Comparison of ENCODE assay signal across 8 mouse cellular contexts in the genomic region with DNA sequence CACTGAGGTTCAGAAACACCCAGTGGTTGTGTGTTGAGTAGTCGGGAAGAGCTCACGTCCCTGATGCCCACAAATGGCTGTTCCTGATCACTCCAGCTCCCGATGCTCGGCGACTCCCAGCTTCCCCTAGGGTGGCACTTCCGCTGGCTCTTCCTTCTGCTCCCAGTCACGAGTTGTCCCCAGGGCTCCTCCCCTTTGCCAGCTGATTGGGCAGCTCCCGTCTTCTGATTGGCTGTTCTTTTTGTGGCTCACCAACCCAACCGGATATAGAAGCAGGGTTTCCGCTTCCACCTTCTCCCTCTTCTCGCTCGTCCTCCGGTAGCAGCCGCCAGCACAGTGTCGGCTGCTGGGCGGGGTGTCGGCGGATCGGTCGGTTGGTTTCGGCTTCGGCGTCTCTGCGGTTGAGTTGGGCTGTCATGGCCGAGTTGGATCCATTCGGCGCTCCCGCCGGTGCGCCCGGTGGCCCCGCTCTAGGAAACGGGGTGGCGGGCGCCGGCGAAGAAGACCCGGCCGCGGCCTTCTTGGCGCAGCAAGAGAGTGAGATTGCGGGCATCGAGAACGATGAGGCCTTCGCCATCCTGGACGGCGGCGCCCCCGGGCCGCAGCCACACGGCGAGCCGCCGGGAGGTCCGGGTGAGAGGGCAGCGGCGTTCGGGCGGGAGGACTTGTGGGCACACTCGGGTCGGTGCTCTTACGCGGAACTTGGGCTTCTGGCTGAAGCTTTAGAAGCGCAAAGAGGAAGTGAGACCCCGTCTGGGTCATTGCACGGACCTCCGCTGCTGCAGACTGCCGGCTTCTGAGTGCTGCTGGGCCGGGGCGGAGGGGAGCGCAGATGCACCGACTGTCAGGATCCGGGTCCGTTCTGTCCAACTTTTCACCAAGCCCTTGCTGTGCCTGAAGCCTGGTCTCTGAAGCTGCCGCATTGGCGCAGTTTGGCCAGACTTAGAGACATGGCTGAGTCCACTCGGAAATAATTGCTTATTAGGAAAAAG. TPM values are rescaled to one million over a fixed set of nuclear protein-coding genes. Genes with fewer than 3 reads are reported as not detected.
DNase-seq lines count a peak whose midpoint lies in the region; ATAC-seq lines count a peak whose summit lies in the region.

No protein-coding gene starts in this region.

- WGBS in intestine, embryonic 14.5 days: under 1% methylated on average over 75 of the region's 77 CpGs

- DNase-seq in adrenal gland, adult (ENCODE audit: inconsistent age in 2 of 2, low spot score in 1 of 2): peak; percentile 95 to 97
- peak; percentile 97 for DNase-seq in embryo, embryonic 10.5 days (ENCODE audit: low spot score)
- peak; percentile 92 for DNase-seq in gastrocnemius, postnatal 14 days
- peak; percentile 92 for DNase-seq in intestine, embryonic 14.5 days (ENCODE audit: low spot score)
- peak; percentile 93 to 97 for DNase-seq in left cerebral cortex, postnatal 14 days (ENCODE audit: low spot score in 2 of 2)
- peak; percentile 96 for DNase-seq in mesoderm, embryonic 11.5 days (ENCODE audit: low read depth, low spot score)
- peak; percentile 91 to 96 for DNase-seq in right cerebral cortex, postnatal 36 days (ENCODE audit: low spot score in 2 of 2)
- DNase-seq in yolk sac, embryonic 10.5 days (ENCODE audit: low spot score): peak; percentile 94

- H3K4me2 ChIP-seq in intestine, embryonic 14.5 days (ENCODE audit: low read length): peak overlapping the region; percentile 94

- H3K36me3 ChIP-seq in intestine, embryonic 14.5 days (ENCODE audit: control insufficient read depth, insufficient read depth, low read length): peaks cover 8% of the 10 kb centered on the region; the same call in 1 of the 2 replicates

- H3K27ac ChIP-seq in intestine, embryonic 14.5 days (ENCODE audit: low read depth): peak overlapping the region; percentile 73

- H3K9me3 ChIP-seq in intestine, embryonic 14.5 days (ENCODE audit: control insufficient read depth, low read length): no peaks in the 10 kb centered on the region

- no peaks in the 10 kb centered on the region for H3K27me3 ChIP-seq in intestine, embryonic 14.5 days (replicated peaks; ENCODE audit: control insufficient read depth, insufficient read depth, low read length)

- intact Hi-C loops in gastrocnemius, postnatal 14 days (cut with DNase I; ENCODE audit: low total_unique reads): no loop called here
- intact Hi-C loops in left cerebral cortex, postnatal 14 days (cut with DNase I): no loop called here

- ATAC-seq in intestine, embryonic 14.5 days (replicated peaks; ENCODE audit: low FRiP score, low TSS enrichment, low read depth): peak; percentile 97

- peak overlapping the region; percentile 93 for H3K9ac ChIP-seq in intestine, embryonic 14.5 days (ENCODE audit: low read length)

- peak overlapping the region; percentile 100 for H3K4me3 ChIP-seq in intestine, embryonic 14.5 days (ENCODE audit: low read depth, low read length)

- H3K4me1 ChIP-seq in intestine, embryonic 14.5 days (replicated peaks; ENCODE audit: control insufficient read depth, insufficient read depth, low read length): peaks cover 21% of the 10 kb centered on the region

RNA-seq across cellular contexts. Expression of gene Clta, which starts 8.4 kb away (rescaled TPM):
- 10 to 100 TPM; 65.7 to 75.0 TPM for total RNA-seq in gastrocnemius, postnatal 14 days (2021)
- polyA plus RNA-seq in intestine, embryonic 14.5 days (2014; fragmentation: Nextera tagmentation; extraction: Ambion mirVana): 233 and 240 TPM in 2 replicates
- total RNA-seq in left cerebral cortex, postnatal 14 days (2021): 100 to 1,000 TPM; 300 to 308 TPM

RNA-seq across cellular contexts. Expression of gene Ccin, which starts 29.4 kb away (rescaled TPM):
- total RNA-seq in gastrocnemius, postnatal 14 days (2021): under 1 TPM in 1 of 2 experiments, not detected in 1; 0.14 TPM
- 0.15 TPM in 1 of 2 replicates, not detected in the other for polyA plus RNA-seq in intestine, embryonic 14.5 days (2014; fragmentation: Nextera tagmentation; extraction: Ambion mirVana)
- not detected for total RNA-seq in left cerebral cortex, postnatal 14 days (2021)

RNA-seq across cellular contexts. Expression of gene Glipr2, which starts 55.5 kb away (rescaled TPM):
- 10 to 100 TPM in 1 of 2 experiments, 1 to 10 TPM in 1; 6.8 to 10.2 TPM for total RNA-seq in gastrocnemius, postnatal 14 days (2021)
- polyA plus RNA-seq in intestine, embryonic 14.5 days (2014; fragmentation: Nextera tagmentation; extraction: Ambion mirVana): 102 and 126 TPM in 2 replicates
- 1 to 10 TPM; 1.7 to 2.0 TPM for total RNA-seq in left cerebral cortex, postnatal 14 days (2021)

Comparison
In these comparisons a context has a peak if more than half of its experiments do, and no peak if none do; other contexts are left out.
1. Peak in every context shown above with its lines: DNase-seq, ATAC-seq, H3K4me3 ChIP-seq and H3K27ac ChIP-seq.